Mouse (Mus musculus) splenic B cell, adult 2 months (primary cell): ENCODE measurements around the gene Irak3.

Experiments used
- DNase-seq: peaks from one replicate; pipeline ENCODE4 v3.0.0-alpha.2; 2011; ENCODE audit warnings: low read depth, low spot score
- H3K27me3 ChIP-seq: 2 replicates; pipeline ENCODE4 v1.6.1; 2012; ENCODE audit warnings: mild to moderate bottlenecking, low read length, moderate library complexity, mixed read lengths; ENCODE audit not compliant: control insufficient read depth, poor library complexity, insufficient read depth, severe bottlenecking
- H3K36me3 ChIP-seq: 2 replicates; pipeline ENCODE4 v1.6.1; 2012; ENCODE audit warnings: mild to moderate bottlenecking, low read length, moderate library complexity, mixed read lengths; ENCODE audit not compliant: control insufficient read depth, poor library complexity, insufficient read depth, severe bottlenecking

The Irak3 gene

GRCm38 (mm10) chr10:120189782-120190181, 12.1 kb downstream of the Irak3 start:
- peak; percentile 55 for DNase-seq
- no peaks in the 10 kb centered on the region for H3K36me3 ChIP-seq
- H3K27me3 ChIP-seq, result no peaks in the 10 kb centered on the region

- Histone ChIP-seq H3K36me3 (no peaks in the 10 kb centered on the region), H3K27me3 (no peaks in the 10 kb centered on the region)
- DNase-seq, result peak; percentile 74
Observed at GRCm38 (mm10) chr10:120189276-120189675, 12.7 kb downstream of the Irak3 start.

- H3K36me3 ChIP-seq, result no peaks in the 10 kb centered on the region
- DNase-seq, result no peak
- no peaks in the 10 kb centered on the region for H3K27me3 ChIP-seq
Observed at GRCm38 (mm10) chr10:120188513-120188912, 13.4 kb downstream of the Irak3 start.

- Histone ChIP-seq H3K27me3 (no peaks in the 10 kb centered on the region), H3K36me3 (no peaks in the 10 kb centered on the region)
- peak; percentile 58 for DNase-seq
Observed at GRCm38 (mm10) chr10:120183342-120183741, 18.6 kb downstream of the Irak3 start.

- Histone ChIP-seq H3K27me3 (no peaks in the 10 kb centered on the region), H3K36me3 (no peaks in the 10 kb centered on the region)
- peak; percentile 75 for DNase-seq
Observed at GRCm38 (mm10) chr10:120182887-120183286, 19.0 kb downstream of the Irak3 start.

GRCm38 (mm10) chr10:120174192-120174705, 27.7 kb downstream of the Irak3 start:
- no peak for DNase-seq
- Histone ChIP-seq H3K36me3 (peaks cover 14% of the 10 kb centered on the region), H3K27me3 (no peaks in the 10 kb centered on the region)

- Histone ChIP-seq H3K27me3 (no peaks in the 10 kb centered on the region), H3K36me3 (peaks cover 10% of the 10 kb centered on the region)
- no peak for DNase-seq
Observed at GRCm38 (mm10) chr10:120171340-120171739, 30.6 kb downstream of the Irak3 start.

GRCm38 (mm10) chr10:120170277-120170676, 31.7 kb downstream of the Irak3 start:
- no peaks in the 10 kb centered on the region for H3K27me3 ChIP-seq
- H3K36me3 ChIP-seq, result peaks cover 7% of the 10 kb centered on the region
- DNase-seq, result no peak

GRCm38 (mm10) chr10:120169841-120170240, 32.1 kb downstream of the Irak3 start:
- DNase-seq, result no peak
- Histone ChIP-seq H3K27me3 (no peaks in the 10 kb centered on the region), H3K36me3 (peaks cover 7% of the 10 kb centered on the region)

- DNase-seq, result no peak
- H3K36me3 ChIP-seq, result peaks cover 10% of the 10 kb centered on the region
- H3K27me3 ChIP-seq, result no peaks in the 10 kb centered on the region
Observed at GRCm38 (mm10) chr10:120169064-120169463, 32.9 kb downstream of the Irak3 start.

- H3K36me3 ChIP-seq, result peaks cover 10% of the 10 kb centered on the region
- no peak for DNase-seq
Observed at GRCm38 (mm10) chr10:120168070-120168469, 33.9 kb downstream of the Irak3 start.

GRCm38 (mm10) chr10:120165793-120166503, 36.0 kb downstream of the Irak3 start:
- no peak for DNase-seq
- H3K27me3 ChIP-seq, result no peaks in the 10 kb centered on the region
- H3K36me3 ChIP-seq, result peaks cover 10% of the 10 kb centered on the region

More at GRCm38 (mm10) chr10:120168070-120168469, 33.9 kb downstream of the Irak3 start:
- no peaks in the 10 kb centered on the region for H3K27me3 ChIP-seq

- Histone ChIP-seq H3K36me3 (peaks cover 7% of the 10 kb centered on the region), H3K27me3 (no peaks in the 10 kb centered on the region)
- no peak for DNase-seq
Observed at GRCm38 (mm10) chr10:120164931-120165792, 36.8 kb downstream of the Irak3 start.

GRCm38 (mm10) chr10:120163490-120163889, 38.4 kb downstream of the Irak3 start:
- no peak for DNase-seq
- no peaks in the 10 kb centered on the region for H3K27me3 ChIP-seq
- H3K36me3 ChIP-seq, result peaks cover 5% of the 10 kb centered on the region

GRCm38 (mm10) chr10:120162840-120163239, 39.1 kb downstream of the Irak3 start:
- Histone ChIP-seq H3K36me3 (peaks cover 5% of the 10 kb centered on the region), H3K27me3 (no peaks in the 10 kb centered on the region)
- DNase-seq, result no peak
